Mouse (Mus musculus): ENCODE measurements around the gene Itsn1. TPM values are rescaled to one million over a fixed set of nuclear protein-coding genes. Genes with fewer than 3 reads are reported as not detected.

The Itsn1 gene
- total and polyA plus RNA-seq, 2 experiments from 2014 or later, result 11.9 to 64.7 TPM

DNA sequence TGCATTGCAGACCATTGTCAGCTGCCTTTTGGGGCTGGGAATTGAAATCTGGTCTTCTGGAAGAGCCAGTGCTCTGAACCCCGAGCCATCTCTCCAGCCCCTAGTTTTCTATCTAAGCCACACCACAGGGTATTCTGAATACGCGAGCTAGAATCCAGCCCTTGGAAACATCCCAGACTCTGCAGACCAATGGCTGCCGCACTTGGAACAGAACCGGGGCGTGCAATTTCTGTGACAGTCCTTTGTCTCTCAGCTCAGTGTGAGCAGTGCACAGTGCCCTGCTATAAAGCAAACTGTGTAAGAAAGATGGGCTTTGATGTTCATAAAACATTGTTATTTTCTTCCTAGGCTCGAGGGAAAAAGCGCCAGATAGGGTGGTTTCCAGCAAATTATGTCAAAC lies 138.6 kb downstream of the Itsn1 start:
- Histone ChIP-seq H3K9me3 (replicated peaks; ENCODE audit: control insufficient read depth, low read length) (no peaks in the 10 kb centered on the region), H3K36me3 (replicated peaks; ENCODE audit: control insufficient read depth, insufficient read depth, low read length) (peaks cover 40% of the 10 kb centered on the region; the same call in 1 of the 2 replicates), H3K4me3 (ENCODE audit: low read depth, low read length) (no peak overlapping the region), H3K27me3 (ENCODE audit: control insufficient read depth, insufficient read depth, low read length) (no peaks in the 10 kb centered on the region), H3K4me2 (ENCODE audit: low read depth, low read length) (no peak overlapping the region), H3K9ac (replicated peaks; ENCODE audit: low read depth, low read length) (no peak overlapping the region), H3K27ac (ENCODE audit: low read depth) (no peak overlapping the region), H3K4me1 (ENCODE audit: control insufficient read depth, insufficient read depth) (peaks cover 21% of the 10 kb centered on the region)
- 86% methylated on average over 8 of the region's 8 CpGs for WGBS
- TF ChIP-seq EP300 (IDR thresholded peaks at IDR 0.05; ENCODE audit: low read depth) (no peak), CTCF (IDR thresholded peaks at IDR 0.05; ENCODE audit: low read depth) (no peak)
- ATAC-seq (ENCODE audit: insufficient read depth, low read depth) (no peak), DNase-seq (ENCODE audit: low spot score) (no peak)

DNA sequence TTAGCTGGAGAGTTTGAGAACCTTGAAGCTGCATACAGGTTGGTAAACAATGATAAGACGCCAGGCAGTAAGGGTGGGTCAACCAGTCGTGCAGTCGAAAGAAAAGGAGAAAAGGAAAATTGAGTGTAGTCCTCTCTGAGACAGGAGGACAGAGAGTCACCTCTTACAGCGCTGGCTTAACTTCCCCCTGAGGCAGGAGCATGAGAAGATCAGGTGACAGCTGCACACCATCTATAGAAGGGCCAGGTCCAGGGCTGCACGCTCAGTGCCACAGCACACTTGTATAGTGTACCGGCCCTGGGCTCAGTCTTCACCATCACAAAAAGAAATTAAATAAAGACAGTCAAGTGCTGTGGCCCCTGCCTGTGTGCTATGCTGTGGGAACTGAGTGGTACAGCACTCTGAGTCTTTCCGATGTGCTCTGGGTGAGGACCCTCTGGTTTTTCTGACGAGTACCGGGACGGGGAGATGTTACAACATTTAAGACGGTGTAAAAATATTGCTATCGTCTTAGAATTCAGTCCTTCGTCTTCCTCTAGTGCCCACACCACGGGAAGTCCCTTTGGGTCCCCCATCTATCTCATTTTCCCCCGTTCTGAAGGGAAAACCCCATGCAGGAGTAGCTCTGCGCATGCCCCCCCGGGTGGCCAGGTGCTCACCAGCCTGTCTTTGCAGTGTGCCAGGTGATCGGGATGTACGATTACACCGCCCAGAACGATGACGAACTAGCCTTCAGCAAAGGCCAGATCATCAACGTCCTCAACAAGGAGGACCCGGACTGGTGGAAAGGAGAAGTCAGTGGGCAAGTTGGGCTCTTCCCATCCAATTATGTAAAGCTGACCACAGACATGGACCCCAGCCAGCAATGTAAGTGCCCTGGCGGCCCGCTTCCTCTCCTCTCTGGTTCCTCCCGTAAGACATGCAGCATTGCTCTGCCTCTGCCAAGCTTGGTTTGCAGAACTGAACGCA lies 140.1 kb downstream of the Itsn1 start:
- H3K9ac ChIP-seq (replicated peaks; ENCODE audit: low read depth, low read length), result no peak overlapping the region
- no peaks in the 10 kb centered on the region for H3K9me3 ChIP-seq (replicated peaks; ENCODE audit: control insufficient read depth, low read length)
- peaks cover 28% of the 10 kb centered on the region; the same call in 1 of the 2 replicates for H3K36me3 ChIP-seq (replicated peaks; ENCODE audit: control insufficient read depth, insufficient read depth, low read length)
- no peak for TF ChIP-seq EP300 (IDR thresholded peaks at IDR 0.05; ENCODE audit: low read depth)
- no peak for TF ChIP-seq CTCF (IDR thresholded peaks at IDR 0.05; ENCODE audit: low read depth)
- H3K4me2 ChIP-seq (ENCODE audit: low read depth, low read length), result no peak overlapping the region
- no peak overlapping the region for H3K4me3 ChIP-seq (ENCODE audit: low read depth, low read length)
- ATAC-seq (ENCODE audit: insufficient read depth, low read depth) (no peak), DNase-seq (ENCODE audit: low spot score) (no peak)
- no peak overlapping the region for H3K27ac ChIP-seq (ENCODE audit: low read depth)
- H3K4me1 ChIP-seq (ENCODE audit: control insufficient read depth, insufficient read depth), result peaks cover 21% of the 10 kb centered on the region
- H3K27me3 ChIP-seq (ENCODE audit: control insufficient read depth, insufficient read depth, low read length), result no peaks in the 10 kb centered on the region
- 80% methylated on average over 28 of the region's 28 CpGs for WGBS

DNA sequence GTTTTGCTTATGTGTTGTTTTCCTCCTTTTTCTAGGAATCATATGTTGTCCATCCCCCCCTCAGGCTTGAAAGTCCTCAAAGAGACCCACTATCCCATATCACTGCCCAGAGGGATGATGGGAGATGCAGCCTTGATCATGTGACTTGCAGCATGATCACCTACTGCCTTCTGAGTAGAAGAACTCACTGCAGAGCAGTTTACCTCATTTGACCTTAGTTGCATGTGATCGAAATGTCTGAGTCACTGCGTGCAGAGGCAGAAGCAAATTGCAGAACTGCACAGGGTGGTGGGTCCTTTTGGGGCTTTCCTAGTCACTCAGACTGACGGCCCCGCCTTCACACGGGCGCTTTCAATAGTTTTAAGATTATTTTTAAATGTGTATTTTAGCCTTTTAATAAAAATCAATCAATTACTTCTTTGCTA lies 141.1 kb downstream of the Itsn1 start:
- no peak overlapping the region for H3K4me2 ChIP-seq (ENCODE audit: low read depth, low read length)
- no peaks in the 10 kb centered on the region for H3K9me3 ChIP-seq (replicated peaks; ENCODE audit: control insufficient read depth, low read length)
- H3K27ac ChIP-seq (ENCODE audit: low read depth), result no peak overlapping the region
- WGBS, result 86% methylated on average over 6 of the region's 6 CpGs
- no peaks in the 10 kb centered on the region for H3K27me3 ChIP-seq (ENCODE audit: control insufficient read depth, insufficient read depth, low read length)
- H3K36me3 ChIP-seq (replicated peaks; ENCODE audit: control insufficient read depth, insufficient read depth, low read length), result peaks cover 22% of the 10 kb centered on the region; the same call in 1 of the 2 replicates
- TF ChIP-seq CTCF (IDR thresholded peaks at IDR 0.05; ENCODE audit: low read depth) (no peak), EP300 (IDR thresholded peaks at IDR 0.05; ENCODE audit: low read depth) (no peak)
- no peak overlapping the region for H3K4me3 ChIP-seq (ENCODE audit: low read depth, low read length)
- peaks cover 13% of the 10 kb centered on the region for H3K4me1 ChIP-seq (ENCODE audit: control insufficient read depth, insufficient read depth)
- no peak for ATAC-seq (ENCODE audit: insufficient read depth, low read depth)
- DNase-seq (ENCODE audit: low spot score), result no peak
- H3K9ac ChIP-seq (replicated peaks; ENCODE audit: low read depth, low read length), result no peak overlapping the region

DNA sequence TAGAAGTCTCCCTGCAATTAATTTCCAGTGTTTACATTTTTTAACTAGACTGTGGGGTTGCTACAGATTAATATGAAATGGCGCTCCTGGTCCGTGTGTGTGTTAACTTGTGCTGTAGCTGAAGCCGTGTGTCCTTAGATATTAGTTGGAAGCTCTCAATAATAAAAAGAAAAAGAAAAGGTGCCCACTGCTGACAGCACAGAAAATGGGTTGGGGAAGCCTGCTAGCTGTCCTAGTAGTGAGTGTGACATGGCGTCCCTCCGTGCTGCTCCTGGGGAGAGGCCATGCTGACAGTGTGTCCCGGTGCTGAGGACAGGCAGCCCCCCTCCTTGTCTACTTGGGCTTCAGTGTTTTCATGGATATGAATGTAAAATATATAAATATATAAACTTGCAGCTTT lies 142.1 kb downstream of the Itsn1 start:
- Histone ChIP-seq H3K4me2 (ENCODE audit: low read depth, low read length) (no peak overlapping the region), H3K4me1 (ENCODE audit: control insufficient read depth, insufficient read depth) (peaks cover 4% of the 10 kb centered on the region), H3K4me3 (ENCODE audit: low read depth, low read length) (no peak overlapping the region), H3K27me3 (ENCODE audit: control insufficient read depth, insufficient read depth, low read length) (no peaks in the 10 kb centered on the region), H3K36me3 (replicated peaks; ENCODE audit: control insufficient read depth, insufficient read depth, low read length) (peaks cover 22% of the 10 kb centered on the region; the same call in 1 of the 2 replicates), H3K27ac (ENCODE audit: low read depth) (no peak overlapping the region), H3K9me3 (replicated peaks; ENCODE audit: control insufficient read depth, low read length) (no peaks in the 10 kb centered on the region), H3K9ac (replicated peaks; ENCODE audit: low read depth, low read length) (no peak overlapping the region)
- DNase-seq (ENCODE audit: low spot score) (no peak), ATAC-seq (ENCODE audit: insufficient read depth, low read depth) (no peak)
- WGBS, result 91% methylated on average over 6 of the region's 6 CpGs
- no peak for TF ChIP-seq CTCF (IDR thresholded peaks at IDR 0.05; ENCODE audit: low read depth)
- no peak for TF ChIP-seq EP300 (IDR thresholded peaks at IDR 0.05; ENCODE audit: low read depth)

DNA sequence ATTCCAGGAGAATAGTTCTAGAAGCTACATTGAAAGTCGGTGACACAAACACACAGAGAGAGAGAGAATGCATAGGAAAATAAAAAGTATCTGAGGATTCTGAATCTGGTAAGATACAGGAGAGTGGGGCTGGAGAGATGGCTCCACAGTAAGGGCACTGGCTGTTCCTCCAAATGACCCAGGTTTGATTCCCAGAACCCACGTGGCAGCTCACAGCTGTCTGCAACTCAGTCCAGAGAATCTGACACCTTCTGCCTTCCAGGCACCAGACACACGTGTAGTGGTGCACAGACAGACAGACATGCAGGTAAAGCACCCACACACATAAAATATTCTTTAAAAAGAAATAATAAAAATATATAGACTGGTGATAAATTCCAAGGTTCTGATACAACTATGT lies 144.6 kb downstream of the Itsn1 start:
- no peak overlapping the region for H3K9ac ChIP-seq (replicated peaks; ENCODE audit: low read depth, low read length)
- TF ChIP-seq EP300 (IDR thresholded peaks at IDR 0.05; ENCODE audit: low read depth) (no peak), CTCF (IDR thresholded peaks at IDR 0.05; ENCODE audit: low read depth) (no peak)
- DNase-seq (ENCODE audit: low spot score), result no peak
- no peaks in the 10 kb centered on the region for H3K9me3 ChIP-seq (replicated peaks; ENCODE audit: control insufficient read depth, low read length)
- H3K4me3 ChIP-seq (ENCODE audit: low read depth, low read length), result no peak overlapping the region
- no peak overlapping the region for H3K27ac ChIP-seq (ENCODE audit: low read depth)
- peaks cover 14% of the 10 kb centered on the region; the same call in 1 of the 2 replicates for H3K36me3 ChIP-seq (replicated peaks; ENCODE audit: control insufficient read depth, insufficient read depth, low read length)
- H3K27me3 ChIP-seq (ENCODE audit: control insufficient read depth, insufficient read depth, low read length), result no peaks in the 10 kb centered on the region
- H3K4me2 ChIP-seq (ENCODE audit: low read depth, low read length), result no peak overlapping the region
- ATAC-seq (ENCODE audit: insufficient read depth, low read depth), result no peak
- H3K4me1 ChIP-seq (ENCODE audit: control insufficient read depth, insufficient read depth), result peaks cover 7% of the 10 kb centered on the region
- 55% methylated on average over 3 of the region's 3 CpGs for WGBS

Data from heart, postnatal 0 days (tissue).